Mouse (Mus musculus): ENCODE measurements around the gene Cpox. TPM values are rescaled to one million over a fixed set of nuclear protein-coding genes. Genes with fewer than 3 reads are reported as not detected.

The Cpox gene
- polyA plus RNA-seq, 1 experiment from 2014 or later, result 12.2 TPM

DNA sequence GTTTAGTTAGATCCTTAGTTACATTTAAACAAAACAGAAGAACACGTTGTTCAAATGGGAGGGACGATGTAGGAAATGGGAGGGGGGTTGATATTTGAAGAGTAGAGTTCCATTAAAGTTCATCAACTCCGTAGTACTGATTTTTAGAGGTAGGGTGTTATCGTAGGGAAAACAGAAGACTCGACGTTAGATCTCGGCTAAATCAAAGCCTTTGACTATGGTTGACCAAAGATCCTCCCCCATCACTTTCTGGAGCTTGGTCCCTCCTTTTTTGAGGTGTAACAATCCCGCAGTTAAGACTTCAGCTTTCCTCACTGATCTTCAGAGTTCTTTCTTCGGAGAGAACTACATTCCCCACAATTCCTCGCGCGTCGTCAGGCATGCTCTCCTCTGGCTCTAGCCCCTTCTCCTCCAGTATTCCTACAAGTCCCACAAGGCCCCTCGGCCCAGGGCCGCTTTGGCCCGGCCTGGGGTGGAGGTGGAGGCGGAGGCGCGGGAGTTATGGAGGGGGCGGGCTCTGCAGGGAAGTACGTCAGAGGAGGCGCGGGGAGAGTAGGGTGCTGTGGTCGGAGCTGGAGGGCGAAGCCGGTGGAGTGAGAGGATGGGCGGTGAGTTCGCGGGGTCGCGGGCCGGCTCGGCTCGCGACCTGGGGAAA is 57.5 kb downstream of the Cpox start, which contains the start of gene Cldnd1:
Gene Cldnd1 (plus strand): TSS at position 434 of the 655 bp plus-strand sequence.
- H3K4me3 ChIP-seq, result peak within 1 kb of the TSS; percentile 79
- H3K27me3 ChIP-seq, result no peaks in the 10 kb centered on the region
- H3K36me3 ChIP-seq, result peaks cover 20% of the 10 kb centered on the region
- H3K4me1 ChIP-seq, result peaks cover 12% of the 10 kb centered on the region
- WGBS, result 2% methylated on average over 21 of the region's 35 CpGs
- H3K9me3 ChIP-seq, result no peaks in the 10 kb centered on the region
- H3K9ac ChIP-seq (replicated peaks), result peak within 1 kb of the TSS; percentile 84
- peak within 1 kb of the TSS; percentile 58 for H3K4me2 ChIP-seq (replicated peaks)
- peak within 1 kb of the TSS; percentile 82 for H3K27ac ChIP-seq (replicated peaks)
- peak; percentile 100 for ATAC-seq (replicated peaks)

- peaks cover 12% of the 10 kb centered on the region for H3K4me1 ChIP-seq
- peak overlapping the region; percentile 82 for H3K27ac ChIP-seq (replicated peaks)
- H3K9me3 ChIP-seq, result no peaks in the 10 kb centered on the region
- ATAC-seq (replicated peaks), result peak; percentile 92
- H3K36me3 ChIP-seq, result peaks cover 25% of the 10 kb centered on the region
- peak overlapping the region; percentile 84 for H3K9ac ChIP-seq (replicated peaks)
- WGBS, result under 1% methylated on average over 27 of the region's 31 CpGs
- peak overlapping the region; percentile 79 for H3K4me3 ChIP-seq
- H3K27me3 ChIP-seq, result no peaks in the 10 kb centered on the region
- peak overlapping the region; percentile 58 for H3K4me2 ChIP-seq (replicated peaks)
These were observed 58.1 kb downstream of the Cpox start for GRCm38 (mm10) chr16:58728176-58728671.

GRCm38 (mm10) chr16:58738205-58738604 is 68.1 kb downstream of the Cpox start:
- no peak overlapping the region for H3K4me3 ChIP-seq
- 85% methylated on average over 4 of the region's 4 CpGs for WGBS
- H3K27ac ChIP-seq (replicated peaks), result no peak overlapping the region
- no peak overlapping the region for H3K4me2 ChIP-seq (replicated peaks)
- no peak for ATAC-seq (replicated peaks)
- peaks cover 16% of the 10 kb centered on the region for H3K36me3 ChIP-seq
- no peak overlapping the region for H3K9ac ChIP-seq (replicated peaks)
- no peaks in the 10 kb centered on the region; the same call in 1 of the 2 replicates for H3K4me1 ChIP-seq
- no peaks in the 10 kb centered on the region for H3K9me3 ChIP-seq
- no peaks in the 10 kb centered on the region for H3K27me3 ChIP-seq

DNA sequence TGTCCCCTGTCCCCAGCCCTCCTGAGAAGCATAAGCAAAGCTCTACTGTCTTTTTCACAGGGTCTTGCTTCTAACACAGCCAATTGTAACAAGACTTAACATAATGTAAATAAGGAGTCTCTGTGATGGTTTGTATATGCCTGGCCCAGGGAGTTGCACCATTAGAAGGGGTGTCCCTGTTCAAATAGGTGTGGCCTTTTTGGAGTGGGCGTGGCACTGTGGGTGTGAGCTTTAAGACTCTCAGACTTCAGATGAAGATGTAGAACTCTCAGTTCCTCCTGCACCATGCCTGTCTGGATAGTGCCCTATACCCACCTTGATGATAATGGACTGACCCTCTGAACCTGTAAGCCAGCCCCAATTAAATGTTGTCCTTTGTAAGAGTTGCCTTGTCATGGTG is 68.7 kb downstream of the Cpox start:
- no peaks in the 10 kb centered on the region; the same call in 1 of the 2 replicates for H3K4me1 ChIP-seq
- peaks cover 11% of the 10 kb centered on the region for H3K36me3 ChIP-seq
- WGBS, result 100% methylated on average over 1 of the region's 1 CpGs
- H3K27ac ChIP-seq (replicated peaks), result no peak overlapping the region
- no peaks in the 10 kb centered on the region for H3K27me3 ChIP-seq
- H3K9me3 ChIP-seq, result no peaks in the 10 kb centered on the region
- no peak overlapping the region for H3K4me3 ChIP-seq
- no peak overlapping the region for H3K9ac ChIP-seq (replicated peaks)
- ATAC-seq (replicated peaks), result no peak
- no peak overlapping the region for H3K4me2 ChIP-seq (replicated peaks)

GRCm38 (mm10) chr16:58740751-58741150 is 70.7 kb downstream of the Cpox start:
- 95% methylated on average over 5 of the region's 5 CpGs for WGBS
- no peaks in the 10 kb centered on the region for H3K9me3 ChIP-seq
- no peak overlapping the region for H3K4me3 ChIP-seq
- no peak for ATAC-seq (replicated peaks)
- no peak overlapping the region for H3K27ac ChIP-seq (replicated peaks)
- H3K4me1 ChIP-seq, result no peaks in the 10 kb centered on the region; the same call in 1 of the 2 replicates
- H3K27me3 ChIP-seq, result no peaks in the 10 kb centered on the region
- no peak overlapping the region for H3K4me2 ChIP-seq (replicated peaks)
- no peaks in the 10 kb centered on the region for H3K36me3 ChIP-seq
- H3K9ac ChIP-seq (replicated peaks), result no peak overlapping the region

GRCm38 (mm10) chr16:58746715-58747114 is 76.6 kb downstream of the Cpox start:
- Histone ChIP-seq H3K9ac (replicated peaks) (no peak overlapping the region), H3K4me1 (no peaks in the 10 kb centered on the region), H3K4me2 (replicated peaks) (no peak overlapping the region), H3K36me3 (no peaks in the 10 kb centered on the region), H3K9me3 (no peaks in the 10 kb centered on the region), H3K27me3 (no peaks in the 10 kb centered on the region), H3K27ac (replicated peaks) (no peak overlapping the region), H3K4me3 (no peak overlapping the region)
- 70% methylated on average over 4 of the region's 4 CpGs for WGBS
- ATAC-seq (replicated peaks), result no peak

DNA sequence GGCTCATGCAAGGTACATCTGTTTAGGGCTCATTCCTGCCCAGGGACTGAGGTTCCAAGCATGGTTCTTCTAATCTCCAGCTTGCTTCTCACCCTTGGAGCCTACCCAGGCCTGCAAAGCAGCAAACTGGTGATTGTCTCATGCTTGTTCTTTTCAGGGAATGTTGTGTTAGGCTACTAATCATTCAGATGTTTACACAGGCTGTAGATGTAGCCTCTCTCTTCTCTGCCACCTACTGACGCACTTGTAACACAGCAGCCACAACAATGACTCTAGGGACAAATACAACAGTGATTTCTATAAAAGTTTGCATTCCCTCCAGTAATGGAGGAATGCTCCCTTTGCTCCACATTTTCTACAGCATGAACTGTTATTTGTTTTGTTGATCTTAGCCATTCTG is 81.2 kb downstream of the Cpox start:
- 0 out of 2 replicates have a peak, but pooled peaks have one; percentile 48 for ATAC-seq (replicated peaks)
- H3K9me3 ChIP-seq, result no peaks in the 10 kb centered on the region
- 18% methylated on average over 1 of the region's 1 CpGs for WGBS

DNA sequence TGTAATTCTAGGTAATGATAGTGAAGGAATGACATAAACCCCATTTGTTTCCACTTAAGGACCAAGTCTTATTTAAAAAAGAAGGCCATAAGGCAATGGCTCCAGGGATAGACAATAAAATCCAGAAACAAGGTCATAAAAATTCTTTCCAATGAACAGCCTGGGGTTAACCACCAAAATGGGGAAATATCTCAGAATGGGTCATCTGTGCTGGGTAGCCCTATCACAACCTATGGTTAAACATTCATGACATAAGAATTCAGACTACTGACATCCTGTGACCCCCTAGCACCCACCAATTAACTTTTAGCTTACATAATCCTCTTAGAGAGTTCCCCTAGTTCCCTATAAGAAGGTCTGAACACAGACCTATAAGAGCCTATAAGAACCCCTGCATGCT is 86.1 kb downstream of the Cpox start:
- H3K9me3 ChIP-seq, result no peaks in the 10 kb centered on the region
- no peaks in the 10 kb centered on the region for H3K27me3 ChIP-seq
- H3K4me1 ChIP-seq, result no peaks in the 10 kb centered on the region
- no peak for ATAC-seq (replicated peaks)
- no peak overlapping the region for H3K9ac ChIP-seq (replicated peaks)
- no peak overlapping the region for H3K4me3 ChIP-seq
- no peaks in the 10 kb centered on the region for H3K36me3 ChIP-seq
- no peak overlapping the region for H3K27ac ChIP-seq (replicated peaks)
- H3K4me2 ChIP-seq (replicated peaks), result no peak overlapping the region

More for the DNA sequence above, 81.2 kb downstream of the Cpox start:
- Histone ChIP-seq H3K4me3 (no peak overlapping the region), H3K9ac (replicated peaks) (no peak overlapping the region), H3K27ac (replicated peaks) (no peak overlapping the region), H3K4me2 (replicated peaks) (no peak overlapping the region), H3K27me3 (no peaks in the 10 kb centered on the region), H3K36me3 (no peaks in the 10 kb centered on the region), H3K4me1 (no peaks in the 10 kb centered on the region)

DNA sequence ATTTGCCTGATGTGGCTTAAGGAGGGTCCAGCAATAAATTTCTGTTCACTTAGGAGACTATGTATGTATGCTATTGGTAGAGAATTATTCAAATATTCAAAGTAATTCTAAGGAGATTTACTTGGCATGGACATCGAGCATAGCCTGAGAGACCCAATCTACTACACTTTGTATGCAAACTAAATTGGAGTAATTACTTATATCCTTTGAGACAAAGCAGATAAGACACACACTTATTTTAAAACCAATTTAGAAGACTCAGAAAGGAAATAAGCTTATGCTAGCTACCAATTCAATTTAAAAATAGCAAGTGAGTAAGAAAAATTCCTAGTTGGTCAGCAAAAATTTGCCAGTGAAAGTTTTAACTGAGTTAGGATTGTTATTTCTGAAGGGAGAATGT is 93.0 kb downstream of the Cpox start, which contains the start of gene Olfr172:
Gene Olfr172 (minus strand): TSS at position 101 of the 400 bp plus-strand sequence.
- Histone ChIP-seq H3K9ac (replicated peaks) (no peak within 1 kb of the TSS), H3K4me2 (replicated peaks) (no peak within 1 kb of the TSS), H3K4me1 (no peaks in the 10 kb centered on the region), H3K9me3 (no peaks in the 10 kb centered on the region), H3K4me3 (no peak within 1 kb of the TSS), H3K27me3 (no peaks in the 10 kb centered on the region), H3K36me3 (no peaks in the 10 kb centered on the region), H3K27ac (replicated peaks) (no peak within 1 kb of the TSS)
- WGBS, result 81% methylated on average over 1 of the region's 1 CpGs
- ATAC-seq (replicated peaks), result no peak

Small RNA genes lying within 50 kb of the gene (microRNA-seq; reads per million reads assigned to microRNA genes)
- gene Gm27564, result not detected

Other genes with a start within 250 kb of the Cpox start
- 4.3 and 6.8 TPM in 2 replicates for gene St3gal6, start 146.0 kb upstream of the Cpox start, polyA plus RNA-seq (2015; fragmentation: Nextera tagmentation; extraction: Ambion mirVana)
- not detected in 2 replicates for gene Gm813, start 53.3 kb upstream of the Cpox start, polyA plus RNA-seq (2015; fragmentation: Nextera tagmentation; extraction: Ambion mirVana)
- gene E330017A01Rik, start 31.6 kb upstream of the Cpox start, polyA plus RNA-seq (2015; fragmentation: Nextera tagmentation; extraction: Ambion mirVana), result not detected in 2 replicates
- gene Gpr15, start 48.8 kb downstream of the Cpox start, polyA plus RNA-seq (2015; fragmentation: Nextera tagmentation; extraction: Ambion mirVana), result 0.23 TPM in 1 of 2 replicates, not detected in the other
- 109 and 112 TPM in 2 replicates for gene Cldnd1, start 57.6 kb downstream of the Cpox start, polyA plus RNA-seq (2015; fragmentation: Nextera tagmentation; extraction: Ambion mirVana)
- not detected in 2 replicates for gene Olfr172, start 92.9 kb downstream of the Cpox start, polyA plus RNA-seq (2015; fragmentation: Nextera tagmentation; extraction: Ambion mirVana)
- not detected in 2 replicates for gene Olfr173, start 130.0 kb downstream of the Cpox start, polyA plus RNA-seq (2015; fragmentation: Nextera tagmentation; extraction: Ambion mirVana)
- not detected in 2 replicates for gene Olfr175-ps1, start 156.5 kb downstream of the Cpox start, polyA plus RNA-seq (2015; fragmentation: Nextera tagmentation; extraction: Ambion mirVana)
- not detected in 2 replicates for gene Olfr177, start 204.5 kb downstream of the Cpox start, polyA plus RNA-seq (2015; fragmentation: Nextera tagmentation; extraction: Ambion mirVana)
- not detected in 2 replicates for gene Olfr178, start 221.8 kb downstream of the Cpox start, polyA plus RNA-seq (2015; fragmentation: Nextera tagmentation; extraction: Ambion mirVana)